Mouse (Mus musculus) heart, embryonic 10.5 days (tissue): ENCODE measurements around the gene Fam173b. TPM values are rescaled to one million over a fixed set of nuclear protein-coding genes. Genes with fewer than 3 reads are reported as not detected.

Source experiments
- DNase-seq: peaks from one replicate; pipeline ENCODE4 v3.0.0-alpha.2; 2017; ENCODE audit warnings: low spot score
- H3K27ac ChIP-seq: fragments of 300-500 bp; sonication (generic); 2 replicates; pipeline ENCODE4 v1.5.1; 2016; ENCODE audit warnings: mild to moderate bottlenecking
- H3K27me3 ChIP-seq: fragments of 300-500 bp; sonication (generic); 2 replicates; pipeline ENCODE4 v1.6.1; 2016; ENCODE audit warnings: mild to moderate bottlenecking; ENCODE audit not compliant: poor library complexity, insufficient read depth, severe bottlenecking
- H3K36me3 ChIP-seq: fragments of 300-500 bp; sonication (generic); 2 replicates; pipeline ENCODE4 v1.6.1; 2016; ENCODE audit warnings: mild to moderate bottlenecking, moderate library complexity
- H3K4me1 ChIP-seq: fragments of 300-500 bp; sonication (generic); 2 replicates; pipeline ENCODE4 v1.6.1; 2016; ENCODE audit warnings: mild to moderate bottlenecking
- H3K4me3 ChIP-seq: fragments of 300-500 bp; sonication (generic); 2 replicates; pipeline ENCODE4 v1.5.1; 2016; ENCODE audit warnings: mild to moderate bottlenecking, moderate library complexity
- H3K9me3 ChIP-seq: fragments of 300-500 bp; sonication (generic); 2 replicates; pipeline ENCODE4 v1.6.1; 2016; ENCODE audit warnings: mild to moderate bottlenecking, moderate library complexity
- WGBS: fragments of 180-500 bp; shearing (Covaris S2); methylation state at CpG from one replicate; pipeline ENCODE4 v1.1.7; 2016; 5-methylcytosine and 5-hydroxymethylcytosine counted together
- polyA plus RNA-seq: library from polyadenylated mRNA; unstranded; fragments of >200 nt; fragmentation: Nextera tagmentation; extraction: Ambion mirVana; gene quantifications from 2 replicates; pipeline ENCODE4 v1.2.1, GENCODE M21; 2016

The Fam173b gene
- polyA plus RNA-seq, 1 experiment from 2014 or later: 15.9 TPM

GRCm38 (mm10) chr15:31594260-31594659 is 7.4 kb upstream of the Fam173b start:
- no peak for DNase-seq
- peaks cover 8% of the 10 kb centered on the region; the same call in 1 of the 2 replicates for H3K4me1 ChIP-seq
- 94% methylated on average over 14 of the region's 14 CpGs for WGBS
- peaks cover 86% of the 10 kb centered on the region for H3K36me3 ChIP-seq
- H3K4me3 ChIP-seq: no peak overlapping the region
- H3K27me3 ChIP-seq: no peaks in the 10 kb centered on the region
- H3K27ac ChIP-seq: no peak overlapping the region
- H3K9me3 ChIP-seq: no peaks in the 10 kb centered on the region

- Histone ChIP-seq H3K36me3 (peaks cover 72% of the 10 kb centered on the region), H3K27ac (no peak overlapping the region), H3K4me3 (no peak overlapping the region), H3K4me1 (peaks cover 16% of the 10 kb centered on the region), H3K27me3 (no peaks in the 10 kb centered on the region), H3K9me3 (no peaks in the 10 kb centered on the region)
- 78% methylated on average over 7 of the region's 7 CpGs for WGBS
- no peak for DNase-seq
Measured at GRCm38 (mm10) chr15:31595651-31596050, 6.0 kb upstream of the Fam173b start.

- Histone ChIP-seq H3K27ac (no peak overlapping the region), H3K27me3 (no peaks in the 10 kb centered on the region), H3K36me3 (peaks cover 31% of the 10 kb centered on the region), H3K4me3 (peak overlapping the region; percentile 93), H3K4me1 (peaks cover 24% of the 10 kb centered on the region), H3K9me3 (no peaks in the 10 kb centered on the region)
- no peak for DNase-seq
- WGBS: 71% methylated on average over 4 of the region's 4 CpGs
Measured at GRCm38 (mm10) chr15:31599834-31600233, 1.8 kb upstream of the Fam173b start.

GRCm38 (mm10) chr15:31601279-31601645 is 390 bp upstream of the Fam173b start:
- no peaks in the 10 kb centered on the region for H3K9me3 ChIP-seq
- DNase-seq: no peak
- H3K4me1 ChIP-seq: peaks cover 24% of the 10 kb centered on the region
- H3K27me3 ChIP-seq: no peaks in the 10 kb centered on the region
- peaks cover 16% of the 10 kb centered on the region for H3K36me3 ChIP-seq
- H3K27ac ChIP-seq: peak overlapping the region; percentile 97
- WGBS: under 1% methylated on average over 33 of the region's 33 CpGs
- H3K4me3 ChIP-seq: peak overlapping the region; percentile 93

- H3K27me3 ChIP-seq: no peaks in the 10 kb centered on the region
- peaks cover 24% of the 10 kb centered on the region for H3K4me1 ChIP-seq
- peak overlapping the region; percentile 93 for H3K4me3 ChIP-seq
- peaks cover 5% of the 10 kb centered on the region for H3K36me3 ChIP-seq
- peak overlapping the region; percentile 97 for H3K27ac ChIP-seq
- WGBS: 11% methylated on average over 15 of the region's 15 CpGs
- peak; percentile 86 for DNase-seq
- H3K9me3 ChIP-seq: no peaks in the 10 kb centered on the region
Measured at GRCm38 (mm10) chr15:31602426-31602825, 774 bp downstream of the Fam173b start.

GRCm38 (mm10) chr15:31603113-31603512 is 1.5 kb downstream of the Fam173b start:
- DNase-seq: no peak
- H3K27me3 ChIP-seq: no peaks in the 10 kb centered on the region
- no peaks in the 10 kb centered on the region for H3K36me3 ChIP-seq
- H3K9me3 ChIP-seq: no peaks in the 10 kb centered on the region
- 86% methylated on average over 13 of the region's 13 CpGs for WGBS
- peaks cover 24% of the 10 kb centered on the region for H3K4me1 ChIP-seq
- H3K27ac ChIP-seq: no peak overlapping the region; the same call in 1 of the 2 replicates
- no peak overlapping the region; the same call in 1 of the 2 replicates for H3K4me3 ChIP-seq

GRCm38 (mm10) chr15:31606821-31607220 is 5.2 kb downstream of the Fam173b start:
- 69% methylated on average over 6 of the region's 6 CpGs for WGBS
- H3K27me3 ChIP-seq: no peaks in the 10 kb centered on the region
- H3K4me3 ChIP-seq: no peak overlapping the region
- H3K9me3 ChIP-seq: no peaks in the 10 kb centered on the region
- H3K4me1 ChIP-seq: peaks cover 6% of the 10 kb centered on the region; the same call in 1 of the 2 replicates
- no peak for DNase-seq
- no peak overlapping the region for H3K27ac ChIP-seq
- H3K36me3 ChIP-seq: peaks cover 9% of the 10 kb centered on the region

- 86% methylated on average over 3 of the region's 3 CpGs for WGBS
- no peaks in the 10 kb centered on the region for H3K9me3 ChIP-seq
- DNase-seq: no peak
- no peaks in the 10 kb centered on the region for H3K27me3 ChIP-seq
- H3K4me3 ChIP-seq: no peak overlapping the region
- no peaks in the 10 kb centered on the region for H3K4me1 ChIP-seq
- H3K27ac ChIP-seq: no peak overlapping the region
- peaks cover 20% of the 10 kb centered on the region for H3K36me3 ChIP-seq
Measured at GRCm38 (mm10) chr15:31611027-31611426, 9.4 kb downstream of the Fam173b start.

GRCm38 (mm10) chr15:31611976-31612375 is 10.3 kb downstream of the Fam173b start:
- H3K27ac ChIP-seq: no peak overlapping the region

GRCm38 (mm10) chr15:31613826-31614453 is 12.3 kb downstream of the Fam173b start:
- 83% methylated on average over 6 of the region's 6 CpGs for WGBS

More at GRCm38 (mm10) chr15:31611976-31612375, 10.3 kb downstream of the Fam173b start:
- Histone ChIP-seq H3K27me3 (no peaks in the 10 kb centered on the region), H3K9me3 (no peaks in the 10 kb centered on the region), H3K4me1 (no peaks in the 10 kb centered on the region), H3K4me3 (no peak overlapping the region), H3K36me3 (peaks cover 25% of the 10 kb centered on the region)
- WGBS: 87% methylated on average over 4 of the region's 4 CpGs
- no peak for DNase-seq

GRCm38 (mm10) chr15:31614666-31615065 is 13.0 kb downstream of the Fam173b start:
- Histone ChIP-seq H3K36me3 (peaks cover 42% of the 10 kb centered on the region), H3K27me3 (no peaks in the 10 kb centered on the region), H3K9me3 (no peaks in the 10 kb centered on the region), H3K27ac (no peak overlapping the region), H3K4me1 (no peaks in the 10 kb centered on the region), H3K4me3 (no peak overlapping the region)
- 89% methylated on average over 2 of the region's 2 CpGs for WGBS
- no peak for DNase-seq

More at GRCm38 (mm10) chr15:31613826-31614453, 12.3 kb downstream of the Fam173b start:
- Histone ChIP-seq H3K36me3 (peaks cover 41% of the 10 kb centered on the region), H3K27me3 (no peaks in the 10 kb centered on the region), H3K4me3 (no peak overlapping the region), H3K4me1 (no peaks in the 10 kb centered on the region), H3K27ac (no peak overlapping the region), H3K9me3 (no peaks in the 10 kb centered on the region)
- DNase-seq: no peak

- DNase-seq: no peak
Measured at GRCm38 (mm10) chr15:31617261-31617660, 15.6 kb downstream of the Fam173b start.

GRCm38 (mm10) chr15:31619521-31619920 is 17.9 kb downstream of the Fam173b start:
- WGBS: 92% methylated on average over 8 of the region's 8 CpGs
- Histone ChIP-seq H3K9me3 (no peaks in the 10 kb centered on the region), H3K27me3 (no peaks in the 10 kb centered on the region), H3K27ac (no peak overlapping the region), H3K4me1 (no peaks in the 10 kb centered on the region), H3K36me3 (peaks cover 48% of the 10 kb centered on the region), H3K4me3 (no peak overlapping the region)
- no peak for DNase-seq

More at GRCm38 (mm10) chr15:31617261-31617660, 15.6 kb downstream of the Fam173b start:
- Histone ChIP-seq H3K4me1 (no peaks in the 10 kb centered on the region), H3K4me3 (no peak overlapping the region), H3K36me3 (peaks cover 49% of the 10 kb centered on the region), H3K9me3 (no peaks in the 10 kb centered on the region), H3K27me3 (no peaks in the 10 kb centered on the region), H3K27ac (no peak overlapping the region)
- WGBS: 89% methylated on average over 9 of the region's 9 CpGs
